Mouse (Mus musculus) heart, embryonic 11.5 days (tissue): ENCODE data around the gene Map4k3. TPM values are rescaled to one million over a fixed set of nuclear protein-coding genes. Genes with fewer than 3 reads are reported as not detected.
A peak's percentile ranks its signal among the peaks of the same experiment; 100 is the strongest.
"Not testable (repeated sequence)": the region's sequence is repeated elsewhere in the genome, so short reads cannot be mapped to it uniquely, and the experiment has no call there.

Experiments
- ATAC-seq: fragments of 200-750 bp; cut with Nextera tagmentation; replicated peaks from 2 replicates; pipeline ENCODE4 v1.8.0; 2017; ENCODE audit warnings: moderate library complexity; ENCODE audit not compliant: insufficient number of reproducible peaks, low FRiP score, low TSS enrichment
- H3K27ac ChIP-seq: fragments of 300-500 bp; sonication (generic); 2 replicates; pipeline ENCODE4 v1.5.1; 2014; ENCODE audit warnings: mild to moderate bottlenecking, low read depth, low read length
- H3K27me3 ChIP-seq: fragments of 300-500 bp; sonication (generic); 2 replicates; pipeline ENCODE4 v1.6.1; 2014; ENCODE audit warnings: mild to moderate bottlenecking, low read length, mixed read lengths; ENCODE audit not compliant: control insufficient read depth, insufficient read depth
- H3K36me3 ChIP-seq: fragments of 300-500 bp; sonication (generic); 2 replicates; pipeline ENCODE4 v1.6.1; 2014; ENCODE audit warnings: mild to moderate bottlenecking, low read length, moderate library complexity, mixed read lengths; ENCODE audit not compliant: control insufficient read depth, insufficient read depth
- H3K4me1 ChIP-seq: fragments of 300-500 bp; sonication (generic); 2 replicates; pipeline ENCODE4 v1.6.1; 2014; ENCODE audit warnings: low read length; ENCODE audit not compliant: control insufficient read depth, insufficient read depth
- H3K4me2 ChIP-seq: fragments of 300-500 bp; sonication (generic); 2 replicates; pipeline ENCODE4 v1.6.1; 2014; ENCODE audit warnings: mild to moderate bottlenecking, moderate library complexity
- H3K4me3 ChIP-seq: fragments of 300-500 bp; sonication (generic); 2 replicates; pipeline ENCODE4 v1.5.1; 2014; ENCODE audit warnings: low read depth, low read length
- H3K9ac ChIP-seq: fragments of 300-500 bp; sonication (generic); 2 replicates; pipeline ENCODE4 v1.6.1; 2014; ENCODE audit warnings: mild to moderate bottlenecking, low read depth, low read length, moderate library complexity
- H3K9me3 ChIP-seq: fragments of 300-500 bp; sonication (generic); replicated peaks from 2 replicates; pipeline ENCODE4 v1.6.1; 2016; ENCODE audit warnings: low read length; ENCODE audit not compliant: control insufficient read depth
- WGBS: fragments of 180-500 bp; shearing (Covaris S2); extraction: QIAGEN DNeasy Blood & Tissue Kit; methylation state at CpG from one replicate; pipeline ENCODE4 v1.1.7; 2014; ENCODE audit not compliant: insufficient replicate concordance; 5-methylcytosine and 5-hydroxymethylcytosine counted together
- polyA plus RNA-seq: library from polyadenylated mRNA; unstranded; fragments of >200 nt; fragmentation: Nextera tagmentation; extraction: Ambion mirVana; gene quantifications from 2 replicates; pipeline ENCODE4 v1.2.1, GENCODE M21; 2014

Gene Map4k3
- polyA plus RNA-seq, 1 experiment from 2014 or later = 20.4 TPM

DNA sequence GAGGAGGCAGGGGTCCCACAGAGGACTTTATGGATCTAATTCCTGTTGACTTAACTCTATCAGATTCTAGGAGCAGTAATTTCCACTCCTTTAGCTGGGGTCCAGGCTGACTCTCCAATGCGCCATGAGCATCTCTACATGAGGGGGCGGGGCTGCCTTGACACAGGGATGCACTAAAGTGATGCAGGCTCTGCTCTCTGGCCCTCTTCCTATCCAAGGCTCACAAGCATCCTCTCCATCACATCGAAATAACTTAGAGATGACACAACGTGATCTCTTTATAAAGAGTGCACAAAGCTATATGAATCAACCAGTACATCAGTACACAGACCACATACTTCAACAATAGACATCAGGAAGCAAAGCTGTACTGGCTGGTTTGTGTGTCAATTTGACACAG lies 156.8 kb downstream of the Map4k3 start:
- Histone ChIP-seq H3K9ac (no peak overlapping the region), H3K27ac (no peak overlapping the region), H3K27me3 (no peaks in the 10 kb centered on the region), H3K36me3 (no peaks in the 10 kb centered on the region), H3K4me3 (no peak overlapping the region), H3K9me3 (no peaks in the 10 kb centered on the region), H3K4me2 (no peak overlapping the region), H3K4me1 (no peaks in the 10 kb centered on the region)
- no peak for ATAC-seq
- WGBS = 81% methylated on average over 4 of the region's 4 CpGs

DNA sequence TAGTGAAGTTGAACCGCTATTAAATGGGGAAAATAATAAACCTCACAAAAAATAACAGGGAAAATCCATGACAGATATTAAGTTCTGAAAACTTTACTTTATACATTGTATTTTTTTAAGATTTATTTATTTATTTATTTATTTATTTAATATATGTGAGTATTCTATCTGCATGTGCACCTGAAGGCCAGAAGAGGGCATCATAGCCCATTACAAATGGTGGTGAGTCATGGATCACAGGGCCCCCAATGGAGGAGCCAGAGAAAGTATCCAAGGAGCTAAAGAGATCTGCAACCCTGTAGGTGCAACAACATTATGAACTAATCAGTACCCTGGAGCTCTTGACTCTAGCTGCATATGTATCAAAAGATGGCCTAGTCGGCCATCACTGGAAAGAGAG lies 158.6 kb downstream of the Map4k3 start:
- not testable (repeated sequence) for H3K4me2 ChIP-seq, H3K4me3 ChIP-seq, H3K9me3 ChIP-seq, ATAC-seq, H3K36me3 ChIP-seq, H3K27ac ChIP-seq, H3K4me1 ChIP-seq, H3K9ac ChIP-seq, H3K27me3 ChIP-seq
- WGBS = 92% methylated on average over 1 of the region's 2 CpGs

GRCm38 (mm10) chr17:80568842-80569601 lies 159.3 kb downstream of the Map4k3 start:
- H3K27me3 ChIP-seq = no peaks in the 10 kb centered on the region
- WGBS = 88% methylated on average over 6 of the region's 6 CpGs

DNA sequence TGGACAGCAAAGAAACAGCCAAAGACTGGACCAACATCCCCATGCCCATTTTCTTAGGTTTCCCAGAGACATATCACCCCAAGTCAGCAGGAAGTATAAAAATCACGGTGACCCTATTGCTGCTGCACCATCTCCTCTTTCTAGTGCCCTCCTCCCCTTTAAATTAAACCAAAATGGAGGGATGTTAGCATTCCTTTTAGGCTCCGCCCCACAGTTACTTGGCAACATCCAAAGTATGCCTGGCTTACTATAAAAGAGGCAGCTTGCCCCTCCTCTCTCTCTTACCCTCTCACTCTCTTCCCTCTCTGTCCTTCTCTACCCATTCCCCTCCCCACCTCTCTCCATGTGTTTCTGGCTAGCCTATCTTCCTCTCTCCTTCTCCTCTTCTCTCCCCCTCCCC lies 159.8 kb downstream of the Map4k3 start:
- Histone ChIP-seq H3K4me1 (no peaks in the 10 kb centered on the region), H3K27ac (no peak overlapping the region), H3K4me2 (no peak overlapping the region), H3K4me3 (no peak overlapping the region), H3K9ac (no peak overlapping the region), H3K9me3 (no peaks in the 10 kb centered on the region), H3K36me3 (no peaks in the 10 kb centered on the region), H3K27me3 (no peaks in the 10 kb centered on the region)
- 81% methylated on average over 2 of the region's 2 CpGs for WGBS
- no peak for ATAC-seq

More at GRCm38 (mm10) chr17:80568842-80569601, 159.3 kb downstream of the Map4k3 start:
- Histone ChIP-seq H3K4me3 (no peak overlapping the region), H3K4me2 (no peak overlapping the region), H3K9ac (no peak overlapping the region), H3K27ac (no peak overlapping the region), H3K9me3 (no peaks in the 10 kb centered on the region), H3K4me1 (no peaks in the 10 kb centered on the region), H3K36me3 (no peaks in the 10 kb centered on the region)
- no peak for ATAC-seq

DNA sequence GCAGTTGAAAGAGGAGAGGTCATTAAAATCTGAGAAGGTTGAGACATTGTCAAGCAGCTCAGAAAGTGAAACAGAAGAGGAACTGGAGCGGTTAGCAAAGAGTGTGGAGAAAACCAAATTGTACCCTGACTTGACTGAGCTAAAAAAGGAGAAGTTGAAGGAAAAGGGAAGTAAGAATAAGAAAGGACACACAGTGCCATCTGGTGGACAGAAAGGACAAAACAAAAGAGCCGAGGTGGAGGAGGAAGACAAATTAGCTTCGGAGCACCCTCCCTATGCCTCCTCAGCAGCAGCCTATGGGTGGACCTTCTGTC lies 163.7 kb downstream of the Map4k3 start:
- WGBS = 61% methylated on average over 3 of the region's 3 CpGs

DNA sequence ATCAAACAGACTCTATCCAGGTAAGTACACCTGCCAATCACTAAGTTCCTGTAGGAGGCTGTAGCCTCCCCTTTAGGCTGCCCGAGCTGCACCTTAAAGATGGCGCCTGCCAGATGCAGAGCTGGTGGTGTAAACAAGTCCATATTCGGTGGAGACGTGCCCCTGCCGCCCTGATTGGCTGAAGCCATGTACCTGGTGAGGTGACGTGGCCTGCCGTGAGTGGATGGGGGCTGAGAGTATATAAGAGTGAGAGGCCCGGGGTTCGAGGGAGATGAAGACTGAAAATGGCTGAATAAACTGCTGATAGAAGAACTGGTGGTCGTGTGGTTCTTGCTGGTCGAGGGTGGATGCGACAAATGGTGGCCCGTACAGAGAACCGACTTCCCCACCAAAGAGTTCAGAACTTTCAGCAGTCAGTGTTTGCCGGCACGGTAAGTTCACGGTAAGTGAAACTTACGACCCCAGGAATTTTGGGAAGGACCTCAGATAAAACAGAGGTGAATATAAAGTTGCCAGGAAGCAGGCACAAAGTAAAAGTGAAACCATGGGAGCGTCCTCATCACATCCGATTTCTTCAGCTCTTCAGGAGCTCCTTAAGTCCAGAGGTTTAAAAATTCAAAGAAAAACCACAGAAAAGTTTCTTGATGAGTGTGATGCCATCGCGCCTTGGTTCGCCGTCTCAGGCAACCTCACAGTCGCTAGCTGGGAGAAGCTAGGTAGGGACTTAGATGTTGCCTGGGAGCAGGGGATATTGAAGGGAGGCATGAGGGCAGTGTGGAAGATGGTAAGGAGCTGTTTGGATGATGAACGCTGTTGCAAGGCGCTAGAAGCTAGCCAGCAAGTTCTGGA lies 164.3 kb downstream of the Map4k3 start:
- H3K4me1 ChIP-seq, ATAC-seq, H3K4me3 ChIP-seq, H3K9ac ChIP-seq, H3K9me3 ChIP-seq, H3K27me3 ChIP-seq, H3K4me2 ChIP-seq, H3K36me3 ChIP-seq, H3K27ac ChIP-seq: not testable (repeated sequence)
- WGBS = 93% methylated on average over 27 of the region's 27 CpGs

More for the DNA sequence above, 163.7 kb downstream of the Map4k3 start:
- H3K9me3 ChIP-seq = no peaks in the 10 kb centered on the region
- no peak overlapping the region for H3K9ac ChIP-seq
- no peak overlapping the region for H3K27ac ChIP-seq
- no peak for ATAC-seq
- H3K4me1 ChIP-seq = no peaks in the 10 kb centered on the region
- no peak overlapping the region for H3K4me3 ChIP-seq
- H3K27me3 ChIP-seq = no peaks in the 10 kb centered on the region
- no peaks in the 10 kb centered on the region for H3K36me3 ChIP-seq
- no peak overlapping the region for H3K4me2 ChIP-seq

DNA sequence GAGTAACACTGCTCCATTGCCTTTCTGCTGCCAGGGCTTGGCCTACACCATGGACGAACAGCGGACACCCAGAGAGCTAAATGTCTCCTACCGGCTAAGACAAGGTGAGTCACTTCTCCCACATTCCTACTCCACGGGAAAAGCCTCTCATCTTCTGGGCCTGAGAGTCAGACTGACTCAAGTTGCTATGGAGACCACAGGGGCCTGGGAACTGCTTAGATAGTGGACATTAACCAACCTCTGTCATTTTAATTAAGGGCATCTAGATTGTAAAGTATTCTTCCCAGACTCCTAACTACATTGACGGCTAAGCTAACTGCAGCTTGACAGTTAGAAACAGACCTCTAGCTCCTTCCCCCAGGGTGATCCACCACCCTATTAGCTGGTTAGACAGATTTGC lies 165.5 kb downstream of the Map4k3 start:
- no peak overlapping the region for H3K27ac ChIP-seq
- WGBS = 53% methylated on average over 5 of the region's 5 CpGs
- no peak overlapping the region for H3K4me3 ChIP-seq
- H3K4me1 ChIP-seq = no peaks in the 10 kb centered on the region
- H3K9ac ChIP-seq = no peak overlapping the region
- H3K27me3 ChIP-seq = no peaks in the 10 kb centered on the region
- no peak for ATAC-seq
- H3K9me3 ChIP-seq = no peaks in the 10 kb centered on the region
- no peaks in the 10 kb centered on the region for H3K36me3 ChIP-seq
- H3K4me2 ChIP-seq = no peak overlapping the region

GRCm38 (mm10) chr17:80560669-80561401 lies 167.4 kb downstream of the Map4k3 start:
- peak overlapping the region; percentile 1 for H3K4me2 ChIP-seq
- ATAC-seq = no peak

More at GRCm38 (mm10) chr17:80560669-80561401, 167.4 kb downstream of the Map4k3 start:
- Histone ChIP-seq H3K4me1 (no peaks in the 10 kb centered on the region), H3K36me3 (no peaks in the 10 kb centered on the region), H3K27ac (no peak overlapping the region), H3K4me3 (no peak overlapping the region), H3K9me3 (no peaks in the 10 kb centered on the region), H3K9ac (no peak overlapping the region), H3K27me3 (no peaks in the 10 kb centered on the region)
- 20% methylated on average over 12 of the region's 12 CpGs for WGBS
